Comparison of ENCODE assay signal across 8 mouse cellular contexts in the genomic region with DNA sequence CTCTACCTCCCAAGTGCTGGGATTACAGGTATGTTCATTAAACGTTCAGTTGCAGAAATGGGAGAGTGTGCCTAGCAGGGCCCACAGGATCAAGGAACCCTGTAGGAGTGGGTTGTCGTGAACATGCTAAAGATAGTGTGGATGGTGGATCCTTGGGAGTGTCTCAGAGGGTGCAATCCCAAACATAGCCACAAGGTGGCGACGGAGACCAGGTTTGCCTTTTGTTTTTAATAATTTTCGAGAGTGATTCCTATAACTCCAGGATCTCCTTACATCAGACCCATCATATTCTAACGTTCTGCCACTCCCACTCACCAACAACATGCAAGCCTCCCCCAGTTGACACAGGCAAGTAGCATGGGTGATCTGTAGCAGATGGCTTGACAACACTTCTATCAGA. TPM values are rescaled to one million over a fixed set of nuclear protein-coding genes. Genes with fewer than 3 reads are reported as not detected.
DNase-seq lines count a peak whose midpoint lies in the region; ATAC-seq and TF ChIP-seq lines count a peak whose summit lies in the region.

No protein-coding gene starts in this region.

- under 1% methylated on average over 6 of the region's 6 CpGs for WGBS in heart, embryonic 12.5 days
- 2% methylated on average over 6 of the region's 6 CpGs for WGBS in forebrain, postnatal 0 days
- 5% methylated on average over 6 of the region's 6 CpGs for WGBS in midbrain, embryonic 13.5 days
- under 1% methylated on average over 6 of the region's 6 CpGs for WGBS in small intestine, adult 2 months

- H3K9ac ChIP-seq in heart, embryonic 12.5 days, result no peak overlapping the region
- no peak overlapping the region for H3K9ac ChIP-seq in forebrain, postnatal 0 days
- H3K9ac ChIP-seq in midbrain, embryonic 13.5 days (replicated peaks), result no peak overlapping the region

- TF ChIP-seq POLR2A in small intestine, adult 2 months (IDR thresholded peaks at IDR 0.05; ENCODE audit: low read depth, low read length), result no peak

- peak; percentile 99 for TF ChIP-seq CTCF in forebrain, postnatal 0 days (IDR thresholded peaks at IDR 0.05; ENCODE audit: low read depth)
- peak; percentile 86; the same call in 1 of the 2 replicates for TF ChIP-seq CTCF in small intestine, adult 2 months (IDR thresholded peaks at IDR 0.05; ENCODE audit: extremely low read depth, insufficient read length, insufficient replicate concordance, low read depth, low read length)

- peaks cover 27% of the 10 kb centered on the region for H3K4me1 ChIP-seq in heart, embryonic 12.5 days (replicated peaks)
- no peaks in the 10 kb centered on the region for H3K4me1 ChIP-seq in forebrain, postnatal 0 days (ENCODE audit: insufficient read depth)
- H3K4me1 ChIP-seq in midbrain, embryonic 13.5 days (replicated peaks), result 0 out of 2 replicates have a peak, but pooled peaks cover 4% of the 10 kb centered on the region
- no peaks in the 10 kb centered on the region for H3K4me1 ChIP-seq in small intestine, adult 2 months (ENCODE audit: control insufficient read depth, insufficient read depth, insufficient read length, low read length)

- intact Hi-C loops in left cerebral cortex, postnatal 25 days (cut with DNase I), result loop anchor here (1.0 to 5.0 kb wide), 2 partner anchors 118 to 562 kb away; no protein-coding TSS in a partner anchor

- H3K4me2 ChIP-seq in heart, embryonic 12.5 days, result no peak overlapping the region
- H3K4me2 ChIP-seq in forebrain, postnatal 0 days (ENCODE audit: low read depth), result no peak overlapping the region
- no peak overlapping the region for H3K4me2 ChIP-seq in midbrain, embryonic 13.5 days (replicated peaks)

- H3K9me3 ChIP-seq in heart, embryonic 12.5 days (replicated peaks), result no peaks in the 10 kb centered on the region
- no peaks in the 10 kb centered on the region for H3K9me3 ChIP-seq in forebrain, postnatal 0 days (ENCODE audit: low read length)
- no peaks in the 10 kb centered on the region for H3K9me3 ChIP-seq in midbrain, embryonic 13.5 days

- no peak for ATAC-seq in heart, embryonic 12.5 days (ENCODE audit: insufficient number of reproducible peaks, low FRiP score)
- peak; percentile 79 for ATAC-seq in forebrain, postnatal 0 days
- ATAC-seq in midbrain, embryonic 13.5 days, result peak; percentile 53; the same call in 1 of the 2 replicates

- no peak overlapping the region for H3K4me3 ChIP-seq in heart, embryonic 12.5 days
- H3K4me3 ChIP-seq in forebrain, postnatal 0 days (ENCODE audit: low read depth, low read length), result no peak overlapping the region
- no peak overlapping the region for H3K4me3 ChIP-seq in midbrain, embryonic 13.5 days (replicated peaks)
- H3K4me3 ChIP-seq in small intestine, adult 2 months (ENCODE audit: low read depth, low read length), result no peak overlapping the region

- no peak overlapping the region for H3K27ac ChIP-seq in heart, embryonic 12.5 days (ENCODE audit: poor library complexity, severe bottlenecking)
- H3K27ac ChIP-seq in forebrain, postnatal 0 days (ENCODE audit: low read depth, low read length), result no peak overlapping the region
- no peak overlapping the region for H3K27ac ChIP-seq in midbrain, embryonic 13.5 days
- no peak overlapping the region for H3K27ac ChIP-seq in small intestine, adult 2 months (ENCODE audit: insufficient read depth, low read depth, low read length)

- peak; percentile 90 for DNase-seq in heart, adult 8-10 months (ENCODE audit: low spot score)
- peak; percentile 75 to 93 for DNase-seq in cerebellum, adult 18-20 months
- DNase-seq in forebrain, postnatal 0 days, result peak; percentile 93
- DNase-seq in hindlimb bud, embryonic 11.5 days (ENCODE audit: extremely low spot score, low read depth, low spot score), result peak; percentile 69
- peak; percentile 91 to 94 for DNase-seq in left cerebral cortex, postnatal 25 days (ENCODE audit: low spot score in 2 of 2)

- no peaks in the 10 kb centered on the region for H3K27me3 ChIP-seq in heart, embryonic 12.5 days (replicated peaks)
- no peaks in the 10 kb centered on the region for H3K27me3 ChIP-seq in forebrain, postnatal 0 days (ENCODE audit: insufficient read depth, low read length)
- H3K27me3 ChIP-seq in midbrain, embryonic 13.5 days, result 0 out of 2 replicates have a peak, but pooled peaks cover 9% of the 10 kb centered on the region
- H3K27me3 ChIP-seq in small intestine, adult 2 months (ENCODE audit: control insufficient read depth, insufficient read depth, low read length), result no peaks in the 10 kb centered on the region

- no peaks in the 10 kb centered on the region for H3K36me3 ChIP-seq in heart, embryonic 12.5 days
- no peaks in the 10 kb centered on the region for H3K36me3 ChIP-seq in forebrain, postnatal 0 days (ENCODE audit: insufficient read depth)
- H3K36me3 ChIP-seq in midbrain, embryonic 13.5 days, result no peaks in the 10 kb centered on the region
- H3K36me3 ChIP-seq in small intestine, adult 2 months (ENCODE audit: control insufficient read depth, insufficient read depth, low read length), result no peaks in the 10 kb centered on the region

RNA-seq across cellular contexts. Expression of a gene that starts 15.7 kb away (rescaled TPM):
- 10 to 100 TPM; 43.8 to 75.7 (median 63.5) TPM for total RNA-seq in heart, adult 8-10 months (2022)
- 60.8 and 80.5 TPM in 2 replicates for polyA plus RNA-seq in heart, embryonic 12.5 days (2016; fragmentation: Nextera tagmentation; extraction: Ambion mirVana)
- 44.1 and 63.3 TPM in 2 replicates for total RNA-seq in forebrain, postnatal 0 days (2014; rRNA removed)
- polyA plus RNA-seq in forebrain, postnatal 0 days (2015; fragmentation: Nextera tagmentation; extraction: Ambion mirVana), result 16.9 and 17.6 TPM in 2 replicates
- total RNA-seq in left cerebral cortex, postnatal 25 days (2021), result 100 to 1,000 TPM; 111 to 124 TPM
- 6.5 and 8.2 TPM in 2 replicates for polyA plus RNA-seq in midbrain, embryonic 13.5 days (2015; fragmentation: Nextera tagmentation; extraction: Ambion mirVana)
- polyA plus RNA-seq in small intestine, adult 2 months (2012; rRNA removed), result 26.2 TPM in 2 replicates
